Mouse (Mus musculus) thymus, postnatal 25 days (tissue): Measurements from ENCODE around the gene Cltc.
A peak's percentile ranks its signal among the peaks of the same experiment; 100 is the strongest.
"Not testable (repeated sequence)": the region's sequence is repeated elsewhere in the genome, so short reads cannot be mapped to it uniquely, and the experiment has no call there.

ENCODE experiments used
- DNase-seq: peaks from one replicate; pipeline ENCODE4 v3.0.0; 2022

Gene Cltc

GRCm38 (mm10) chr11:86757480-86758371 is at the start of gene Cltc:
Gene Cltc, minus strand, starts transcription at chr11:86757565.
- peak; percentile 96 for DNase-seq

DNA sequence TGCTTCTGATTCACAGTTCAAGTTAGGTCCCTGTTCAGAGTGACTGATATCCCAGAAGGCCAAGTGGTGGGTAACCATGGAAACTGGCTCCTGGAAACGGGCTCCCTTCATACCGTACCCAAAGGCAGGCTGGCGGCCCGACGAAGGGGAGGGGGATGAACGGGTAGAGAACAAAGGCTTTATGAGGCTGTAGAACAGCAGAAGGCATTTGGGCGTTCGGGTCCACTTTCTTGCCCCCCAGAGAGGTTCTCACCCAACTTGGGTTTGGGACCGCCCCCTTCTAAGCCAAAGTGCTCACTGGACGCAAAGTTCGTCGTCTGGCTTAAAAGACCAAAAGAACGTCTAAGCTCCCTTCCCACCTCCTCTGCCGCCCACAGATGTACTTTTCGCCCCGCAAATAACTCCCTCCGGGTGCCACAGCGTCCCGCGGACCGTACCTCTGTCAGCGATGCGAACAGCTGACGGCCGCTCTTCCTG is 49.7 kb upstream of the Cltc start:
- DNase-seq, result no peak

GRCm38 (mm10) chr11:86794161-86794560 is 36.8 kb upstream of the Cltc start:
- DNase-seq, result no peak

GRCm38 (mm10) chr11:86787436-86787835 is 30.1 kb upstream of the Cltc start:
- DNase-seq, result not testable (repeated sequence)

- DNase-seq, result no peak
Observed at GRCm38 (mm10) chr11:86785767-86786166, 28.4 kb upstream of the Cltc start.

GRCm38 (mm10) chr11:86769884-86770283 is 12.5 kb upstream of the Cltc start:
- DNase-seq, result no peak

DNA sequence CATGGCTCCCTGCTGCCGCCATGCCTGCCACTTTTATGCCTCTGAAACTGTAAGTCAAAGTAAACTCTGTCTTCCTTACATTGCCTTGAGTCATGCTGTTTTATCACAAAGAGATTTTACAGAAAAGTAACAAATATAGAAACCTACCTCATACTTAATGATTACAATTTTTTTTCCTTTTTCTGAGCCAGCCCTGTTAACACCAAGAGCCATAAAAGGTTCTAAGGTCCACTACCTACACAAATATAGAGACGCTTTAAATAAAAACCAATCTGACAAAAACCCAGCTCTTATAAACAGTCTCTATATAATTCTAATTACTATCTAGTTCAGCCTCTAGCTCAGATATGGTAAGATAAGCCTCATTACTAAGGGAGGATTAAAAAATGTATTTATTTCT is 7.1 kb upstream of the Cltc start:
- DNase-seq, result no peak

GRCm38 (mm10) chr11:86763127-86763526 is 5.8 kb upstream of the Cltc start:
- DNase-seq, result not testable (repeated sequence)

GRCm38 (mm10) chr11:86760357-86760756 is 3.0 kb upstream of the Cltc start:
- no peak for DNase-seq

- no peak for DNase-seq
Observed at GRCm38 (mm10) chr11:86759886-86760285, 2.5 kb upstream of the Cltc start.

DNA sequence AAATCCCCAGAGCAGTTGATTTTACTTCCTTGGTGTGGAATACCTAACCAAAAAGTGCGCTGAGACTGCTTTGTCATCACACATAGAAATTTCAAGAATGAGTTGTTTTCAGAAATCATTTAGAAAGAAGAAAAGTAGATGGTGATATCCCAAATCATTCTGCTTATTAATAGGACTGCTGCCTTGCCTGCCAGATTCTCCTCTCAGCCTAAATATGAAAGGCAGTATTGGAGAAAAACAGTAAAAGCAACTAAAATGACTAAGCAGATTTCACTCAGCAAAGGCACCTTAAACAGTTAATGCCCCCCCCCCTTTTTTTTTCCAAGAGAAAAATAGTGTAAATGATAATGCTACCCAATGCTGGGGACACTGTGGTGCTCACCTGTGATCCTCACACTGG is 1.9 kb upstream of the Cltc start:
- DNase-seq, result no peak

DNA sequence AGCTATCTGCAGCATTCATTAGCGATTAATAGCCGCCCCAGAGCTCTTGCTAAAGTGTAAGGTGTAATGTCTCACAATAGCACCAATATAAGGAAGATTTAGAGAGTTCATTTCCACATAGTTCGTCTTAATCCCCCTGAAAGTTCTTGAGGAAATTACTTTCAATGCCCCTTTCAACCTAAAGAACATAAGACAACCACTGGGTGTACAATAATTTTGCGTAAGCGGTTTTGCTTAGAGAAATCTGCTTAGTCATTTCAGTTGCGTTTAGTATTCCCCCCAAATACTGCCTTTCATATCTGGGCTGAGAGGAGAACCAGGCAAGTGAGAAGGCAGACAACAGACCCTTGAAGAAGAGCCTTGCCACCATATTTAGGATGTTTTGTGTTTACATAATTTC is 1.2 kb upstream of the Cltc start:
- no peak for DNase-seq

- no peak for DNase-seq
Observed at GRCm38 (mm10) chr11:86757142-86757479, 254 bp downstream of the Cltc start.

GRCm38 (mm10) chr11:86756156-86757141 is 916 bp downstream of the Cltc start:
- peak; percentile 32 for DNase-seq

- DNase-seq, result no peak
Observed at GRCm38 (mm10) chr11:86752404-86752803, 5.0 kb downstream of the Cltc start.

DNA sequence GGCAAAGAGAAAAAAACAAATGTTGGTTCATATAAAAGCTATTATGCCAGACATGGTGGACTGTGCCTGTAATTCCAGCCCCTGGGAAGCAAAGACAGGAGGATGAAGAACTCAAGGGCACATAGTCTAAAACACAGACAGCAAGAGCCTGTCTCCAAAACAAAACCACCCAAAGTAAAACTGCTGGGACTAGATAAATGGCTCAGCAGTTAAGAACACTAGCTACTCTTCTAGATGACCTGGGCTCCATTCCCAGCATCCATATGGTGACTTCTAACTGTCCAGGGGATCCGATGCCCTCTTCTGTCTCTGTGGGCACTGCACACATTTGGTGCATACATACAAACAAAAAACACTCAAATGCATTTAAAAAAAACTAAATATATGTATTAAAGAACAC is 6.4 kb downstream of the Cltc start:
- no peak for DNase-seq

DNA sequence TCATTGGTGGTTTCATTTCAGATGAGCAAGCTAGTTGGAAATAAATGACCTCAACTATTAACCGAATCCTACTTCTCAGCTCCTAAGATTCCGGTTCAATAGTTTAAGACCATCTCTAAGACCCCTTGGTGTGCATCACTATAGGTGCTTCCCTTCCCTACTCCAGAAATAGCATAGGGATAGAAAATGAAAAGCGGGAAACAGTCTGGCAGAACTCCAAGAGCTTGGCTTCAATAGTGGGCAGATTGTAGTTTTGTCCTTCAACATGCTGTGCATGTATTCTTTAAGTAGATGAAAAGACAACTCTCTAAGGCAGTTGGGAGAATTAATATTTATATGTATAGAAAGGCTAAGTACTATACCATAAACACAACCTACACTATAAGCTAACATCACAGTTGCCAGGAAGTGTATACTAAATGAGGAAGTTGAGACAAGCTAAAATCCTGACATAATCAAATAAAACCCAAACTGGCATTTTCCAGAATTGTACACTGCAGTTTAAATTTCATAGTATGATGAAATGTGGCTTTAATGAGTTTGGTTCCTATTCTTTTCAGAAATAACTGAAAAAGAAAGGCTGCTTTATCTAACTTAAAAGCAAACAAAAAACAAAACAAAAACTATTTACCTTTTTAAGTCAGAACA is 7.5 kb downstream of the Cltc start:
- DNase-seq, result no peak

DNA sequence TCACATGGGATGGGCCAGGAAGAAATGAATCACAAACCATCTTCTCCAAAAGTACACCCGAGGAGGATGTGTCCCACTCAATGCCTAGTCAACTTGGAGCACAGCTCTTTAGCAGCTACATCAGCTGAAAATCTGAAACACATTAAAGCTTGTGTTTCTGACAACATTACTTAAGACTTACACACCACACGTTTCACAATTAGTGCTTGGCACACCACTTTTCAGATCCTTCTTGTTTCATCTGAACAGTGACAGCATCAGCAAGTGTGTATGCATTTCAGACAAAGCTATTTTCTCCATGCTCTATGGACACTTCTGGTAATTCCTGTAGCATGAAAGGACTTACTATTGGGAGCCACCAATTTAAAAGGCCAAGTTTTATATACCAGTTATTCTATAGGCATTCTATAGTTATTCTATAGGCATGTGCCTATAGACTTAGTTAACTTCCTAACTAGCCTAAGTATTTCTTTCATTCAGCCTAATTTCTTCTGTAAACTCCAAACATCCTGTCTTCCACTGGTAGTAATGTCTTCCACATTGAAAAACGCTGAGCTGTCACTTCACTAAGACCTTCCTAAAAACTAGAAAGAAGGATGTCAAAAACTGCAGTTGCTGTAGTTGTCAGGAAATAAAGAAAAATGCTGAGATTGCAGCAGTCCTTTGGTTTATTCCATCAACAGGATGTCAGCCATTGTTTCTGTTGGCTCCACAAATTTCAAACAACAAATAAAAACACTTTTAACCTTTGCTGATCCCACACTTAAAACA is 11.5 kb downstream of the Cltc start:
- DNase-seq, result no peak

DNA sequence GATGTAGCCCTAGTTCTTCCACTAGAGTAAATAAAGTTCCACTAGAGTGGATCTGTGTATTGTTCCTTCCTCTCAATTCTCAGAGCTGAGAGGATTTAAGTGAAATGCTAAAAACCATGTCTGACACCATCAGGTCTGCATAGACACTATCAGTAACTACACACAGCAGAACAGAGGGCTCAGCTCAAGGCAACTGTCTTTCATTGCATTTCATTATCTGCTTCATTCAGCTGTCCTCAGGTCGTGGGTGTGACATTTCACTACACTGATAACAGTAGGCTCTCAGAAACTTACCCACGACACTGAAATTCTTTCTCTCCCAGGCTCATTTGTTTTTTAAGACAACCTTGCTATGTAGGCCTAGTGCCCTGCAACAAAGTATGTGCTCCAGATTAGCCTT is 14.8 kb downstream of the Cltc start:
- DNase-seq, result no peak

DNA sequence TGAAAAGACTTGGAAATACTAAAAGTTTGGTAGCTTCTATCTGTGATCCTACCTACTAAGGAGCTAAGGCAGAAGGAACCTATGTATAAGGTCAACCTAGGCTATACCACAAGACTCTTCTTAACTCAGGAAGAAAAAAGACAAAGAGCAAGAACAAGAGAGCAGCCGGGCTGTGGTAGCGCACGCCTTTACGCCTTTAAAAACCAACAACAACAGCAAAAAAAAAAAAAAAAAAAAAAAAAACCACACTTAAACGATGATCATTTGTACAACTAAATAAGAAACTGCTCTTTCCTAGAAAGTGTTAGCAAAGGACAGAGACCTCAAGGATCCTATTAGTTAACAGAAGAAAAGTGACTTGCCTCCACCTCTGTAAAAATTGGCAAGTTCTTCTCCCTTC is 15.9 kb downstream of the Cltc start:
- no peak for DNase-seq

- no peak for DNase-seq
Observed at GRCm38 (mm10) chr11:86739470-86739869, 17.9 kb downstream of the Cltc start.

DNA sequence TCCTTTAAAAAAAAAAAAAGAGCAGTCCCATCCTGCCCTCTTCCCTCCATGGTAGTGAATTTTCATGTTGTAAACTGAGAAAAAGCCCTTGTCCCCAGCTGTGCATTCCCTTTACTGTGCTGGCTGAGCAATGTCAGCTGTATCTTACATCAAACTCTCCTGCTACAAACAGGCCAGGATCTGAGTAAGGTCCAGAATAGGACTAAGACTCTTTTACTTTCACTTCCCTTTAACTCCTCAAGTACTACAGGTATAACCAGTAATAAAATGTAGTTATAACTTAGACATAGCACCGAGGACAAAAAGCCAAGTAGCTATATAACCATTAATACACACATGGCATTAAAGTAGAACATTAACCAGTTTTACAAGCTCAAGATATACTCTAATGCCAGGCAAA is 18.4 kb downstream of the Cltc start:
- DNase-seq, result no peak
